Mouse (Mus musculus) kidney, postnatal 0 days (tissue): ENCODE measurements at regions not wholly inside any gene's neighbourhood (a gene's known extent, or its start where the extent isn't known, plus 50 kb on each side); places are given as distances from the start of the nearest gene placed in this dataset.

Source experiments
- ATAC-seq: fragments of 200-750 bp; cut with Nextera tagmentation; replicated peaks from 2 replicates; pipeline ENCODE4 v1.8.0; 2017; ENCODE audit warnings: low read depth, moderate number of reproducible peaks, moderate TSS enrichment, moderate library complexity; ENCODE audit not compliant: low FRiP score
- DNase-seq: peaks from one replicate; pipeline ENCODE4 v3.0.0-alpha.2; 2016; ENCODE audit warnings: low spot score
- H3K27ac ChIP-seq: fragments of 300-500 bp; sonication (generic); 2 replicates; pipeline ENCODE4 v1.5.1; 2014; ENCODE audit warnings: mild to moderate bottlenecking
- H3K27me3 ChIP-seq: fragments of 300-500 bp; sonication (generic); 2 replicates; pipeline ENCODE4 v1.6.1; 2014; ENCODE audit warnings: low read length, mixed read lengths; ENCODE audit not compliant: insufficient read depth
- H3K36me3 ChIP-seq: fragments of 300-500 bp; sonication (generic); 2 replicates; pipeline ENCODE4 v1.6.1; 2014; ENCODE audit warnings: low read length, mixed read lengths; ENCODE audit not compliant: insufficient read depth
- H3K4me1 ChIP-seq: fragments of 300-500 bp; sonication (generic); replicated peaks from 2 replicates; pipeline ENCODE4 v1.6.1; 2014; ENCODE audit warnings: antibody characterized with exemption, low read length, mixed read lengths; ENCODE audit not compliant: insufficient read depth
- H3K4me2 ChIP-seq: fragments of 300-500 bp; sonication (generic); 2 replicates; pipeline ENCODE4 v1.6.1; 2014; ENCODE audit warnings: mild to moderate bottlenecking, low read length, moderate library complexity, mixed read lengths
- H3K4me3 ChIP-seq: fragments of 300-500 bp; sonication (generic); replicated peaks from 2 replicates; pipeline ENCODE4 v1.5.1; 2014; ENCODE audit warnings: low read depth, low read length
- H3K9ac ChIP-seq: fragments of 300-500 bp; sonication (generic); 2 replicates; pipeline ENCODE4 v1.6.1; 2014; ENCODE audit warnings: low read depth, low read length
- H3K9me3 ChIP-seq: fragments of 300-500 bp; sonication (generic); replicated peaks from 2 replicates; pipeline ENCODE4 v1.6.1; 2016; ENCODE audit warnings: low read length, inconsistent platforms, mixed read lengths
- CTCF ChIP-seq: IDR thresholded peaks from 2 replicates; pipeline ENCODE4 v1.5.1; 2016; ENCODE audit warnings: antibody characterized with exemption, low read depth, mild to moderate bottlenecking, moderate library complexity
- WGBS: fragments of 180-500 bp; shearing (Covaris S2); extraction: QIAGEN DNeasy Blood & Tissue Kit; methylation state at CpG from one replicate; pipeline ENCODE4 v1.1.7; 2014; 5-methylcytosine and 5-hydroxymethylcytosine counted together

GRCm38 (mm10) chr13:48338561-48338960 lies 77.5 kb downstream of the Id4 start:
- Histone ChIP-seq H3K4me3 (no peak overlapping the region), H3K9ac (no peak overlapping the region), H3K9me3 (no peaks in the 10 kb centered on the region), H3K36me3 (no peaks in the 10 kb centered on the region), H3K27me3 (no peaks in the 10 kb centered on the region), H3K4me2 (no peak overlapping the region), H3K4me1 (no peaks in the 10 kb centered on the region), H3K27ac (no peak overlapping the region)
- no peak for TF ChIP-seq CTCF
- ATAC-seq (no peak), DNase-seq (no peak)
- WGBS = 45% methylated on average over 6 of the region's 6 CpGs

GRCm38 (mm10) chr13:48350124-48350523 lies 89.1 kb downstream of the Id4 start:
- 76% methylated on average over 9 of the region's 9 CpGs for WGBS
- no peaks in the 10 kb centered on the region for H3K9me3 ChIP-seq
- H3K4me3 ChIP-seq = no peak overlapping the region
- DNase-seq (no peak), ATAC-seq (no peak)
- no peak overlapping the region for H3K27ac ChIP-seq
- no peak overlapping the region for H3K9ac ChIP-seq
- H3K4me2 ChIP-seq = no peak overlapping the region
- H3K36me3 ChIP-seq = no peaks in the 10 kb centered on the region
- no peak for TF ChIP-seq CTCF
- no peaks in the 10 kb centered on the region for H3K27me3 ChIP-seq
- H3K4me1 ChIP-seq = no peaks in the 10 kb centered on the region

- DNase-seq (no peak), ATAC-seq (no peak)
- H3K4me3 ChIP-seq = no peak overlapping the region
- H3K36me3 ChIP-seq = no peaks in the 10 kb centered on the region
- WGBS = 66% methylated on average over 11 of the region's 11 CpGs
- no peaks in the 10 kb centered on the region for H3K4me1 ChIP-seq
- no peak overlapping the region for H3K9ac ChIP-seq
- no peak overlapping the region for H3K4me2 ChIP-seq
- H3K27ac ChIP-seq = no peak overlapping the region
- H3K9me3 ChIP-seq = no peaks in the 10 kb centered on the region
- H3K27me3 ChIP-seq = no peaks in the 10 kb centered on the region
- TF ChIP-seq CTCF = no peak
Measured at GRCm38 (mm10) chr13:48350955-48351354, 89.9 kb downstream of the Id4 start.

GRCm38 (mm10) chr13:48357118-48357517 lies 96.1 kb downstream of the Id4 start:
- ATAC-seq = no peak
- Histone ChIP-seq H3K9ac (no peak overlapping the region), H3K4me3 (no peak overlapping the region), H3K4me2 (no peak overlapping the region), H3K27ac (no peak overlapping the region), H3K9me3 (no peaks in the 10 kb centered on the region), H3K36me3 (no peaks in the 10 kb centered on the region), H3K4me1 (no peaks in the 10 kb centered on the region), H3K27me3 (no peaks in the 10 kb centered on the region)
- no peak for DNase-seq
- TF ChIP-seq CTCF = no peak
- WGBS = 65% methylated on average over 1 of the region's 1 CpGs

- H3K36me3 ChIP-seq = no peaks in the 10 kb centered on the region
- no peaks in the 10 kb centered on the region for H3K4me1 ChIP-seq
- no peak for TF ChIP-seq CTCF
- WGBS = 96% methylated on average over 7 of the region's 7 CpGs
- no peak overlapping the region for H3K4me2 ChIP-seq
- H3K27ac ChIP-seq = no peak overlapping the region
- no peak for DNase-seq
- ATAC-seq = no peak
- no peaks in the 10 kb centered on the region for H3K9me3 ChIP-seq
- H3K27me3 ChIP-seq = no peaks in the 10 kb centered on the region
- H3K9ac ChIP-seq = no peak overlapping the region
- H3K4me3 ChIP-seq = no peak overlapping the region
Measured at GRCm38 (mm10) chr13:48357640-48358039, 96.6 kb downstream of the Id4 start.

GRCm38 (mm10) chr13:48371060-48371459 lies 110.0 kb downstream of the Id4 start:
- Histone ChIP-seq H3K36me3 (no peaks in the 10 kb centered on the region), H3K4me1 (no peaks in the 10 kb centered on the region), H3K27me3 (no peaks in the 10 kb centered on the region), H3K4me3 (no peak overlapping the region), H3K9me3 (no peaks in the 10 kb centered on the region), H3K27ac (no peak overlapping the region), H3K4me2 (no peak overlapping the region), H3K9ac (no peak overlapping the region)
- ATAC-seq (no peak), DNase-seq (no peak)
- no peak for TF ChIP-seq CTCF
- WGBS = 76% methylated on average over 9 of the region's 9 CpGs

- Histone ChIP-seq H3K36me3 (no peaks in the 10 kb centered on the region), H3K9ac (no peak overlapping the region), H3K4me1 (no peaks in the 10 kb centered on the region), H3K27me3 (no peaks in the 10 kb centered on the region), H3K27ac (no peak overlapping the region), H3K4me2 (no peak overlapping the region), H3K4me3 (no peak overlapping the region), H3K9me3 (no peaks in the 10 kb centered on the region)
- ATAC-seq (peak; percentile 73; the same call in 1 of the 2 replicates), DNase-seq (peak; percentile 29)
- WGBS = 39% methylated on average over 4 of the region's 4 CpGs
- no peak for TF ChIP-seq CTCF
Measured at GRCm38 (mm10) chr13:48376405-48376804, 115.4 kb downstream of the Id4 start.
